11 mouse cellular contexts compared by ENCODE assay signal in genomic region chr4:125478071-125478470, GRCm38 (mm10). TPM values are rescaled to one million over a fixed set of nuclear protein-coding genes. Genes with fewer than 3 reads are reported as not detected.
DNase-seq lines count a peak whose midpoint lies in the region; ATAC-seq lines count a peak whose summit lies in the region.
"Had no signal": no experiment of that assay in that cellular context is flagged by ENCODE, and none has a peak within 500 bp of the region (broad histone marks: within the 10 kb centered on the region; RNA-seq: fewer than 3 reads in every experiment).

No protein-coding gene starts in this region.

- peaks cover 43% of the 10 kb centered on the region for H3K4me1 ChIP-seq in hindbrain, embryonic 13.5 days (replicated peaks)
- H3K4me1 ChIP-seq: kidney, embryonic 15.5 days had no signal

- H3K9ac ChIP-seq in hindbrain, embryonic 13.5 days = no peak overlapping the region
- H3K9ac ChIP-seq: kidney, embryonic 15.5 days; limb, embryonic 15.5 days had no signal

- no peak overlapping the region for H3K4me3 ChIP-seq in hindbrain, embryonic 13.5 days
- H3K4me3 ChIP-seq: kidney, embryonic 15.5 days; limb, embryonic 15.5 days; myocyte had no signal

- peak overlapping the region; percentile 4; the same call in 1 of the 2 replicates for H3K4me2 ChIP-seq in hindbrain, embryonic 13.5 days
- H3K4me2 ChIP-seq: kidney, embryonic 15.5 days; limb, embryonic 15.5 days had no signal

- H3K9me3 ChIP-seq in hindbrain, embryonic 13.5 days = no peaks in the 10 kb centered on the region
- H3K9me3 ChIP-seq: kidney, embryonic 15.5 days; limb, embryonic 15.5 days had no signal

- no peak overlapping the region for H3K27ac ChIP-seq in hindbrain, embryonic 13.5 days
- H3K27ac ChIP-seq: kidney, embryonic 15.5 days; limb, embryonic 15.5 days had no signal

- peaks cover 27% of the 10 kb centered on the region for H3K27me3 ChIP-seq in hindbrain, embryonic 13.5 days

- 22% methylated on average over 12 of the region's 12 CpGs for WGBS in hindbrain, embryonic 13.5 days

- DNase-seq in 416B (ENCODE audit: low read depth) = peak; percentile 4
- DNase-seq in A20 (ENCODE audit: low read depth, low spot score) = peak; percentile 12
- DNase-seq in layer of hippocampus, postnatal 36 days = peak; percentile 62 to 69
- no peak for DNase-seq in T-cell, adult 2 months (ENCODE audit: low spot score)
- no peak for DNase-seq in urinary bladder, adult 18-20 months (ENCODE audit: low spot score in 2 of 2)
- no peak for DNase-seq in Muller cell, postnatal 12 days (ENCODE audit: inconsistent ontology term)
- DNase-seq: heart, postnatal 14 days had no signal

- peak; percentile 50 for ATAC-seq in hindbrain, embryonic 13.5 days (ENCODE audit: low FRiP score)

- H3K36me3 ChIP-seq in hindbrain, embryonic 13.5 days = no peaks in the 10 kb centered on the region
- H3K36me3 ChIP-seq: kidney, embryonic 15.5 days; limb, embryonic 15.5 days had no signal

RNA-seq across cellular contexts. Expression of gene Grik3, which starts 12.4 kb away (rescaled TPM):
- polyA plus RNA-seq in hindbrain, embryonic 13.5 days (2015; fragmentation: Nextera tagmentation; extraction: Ambion mirVana) = 3.9 and 4.1 TPM in 2 replicates
- 10 to 100 TPM; 21.7 to 25.5 TPM for total RNA-seq in layer of hippocampus, postnatal 36 days (2021)
- polyA plus RNA-seq: myocyte had no signal

Comparison
In these comparisons a context has a peak if more than half of its experiments do, and no peak if none do; other contexts are left out.
1. DNase-seq: peak in 416B (single experiment), A20 (single experiment) and layer of hippocampus, postnatal 36 days (2 of 2); none in T-cell, adult 2 months (single experiment), urinary bladder, adult 18-20 months (0 of 2) and Muller cell, postnatal 12 days (single experiment).